In genomic region chr7:66120139-66120538, GRCm38 (mm10) we compare ENCODE assay signal across 13 mouse cellular contexts. TPM values are rescaled to one million over a fixed set of nuclear protein-coding genes. Genes with fewer than 3 reads are reported as not detected.
DNase-seq lines count a peak whose midpoint lies in the region; ATAC-seq and TF ChIP-seq lines count a peak whose summit lies in the region.
"Had no signal": no experiment of that assay in that cellular context is flagged by ENCODE, and none has a peak within 500 bp of the region (broad histone marks: within the 10 kb centered on the region; RNA-seq: fewer than 3 reads in every experiment).

No protein-coding gene starts in this region.

- peaks cover 52% of the 10 kb centered on the region for H3K4me1 ChIP-seq in hindbrain, embryonic 15.5 days (replicated peaks)
- no peaks in the 10 kb centered on the region for H3K4me1 ChIP-seq in hindbrain, embryonic 11.5 days (replicated peaks; ENCODE audit: control insufficient read depth, insufficient read depth, low read length)
- H3K4me1 ChIP-seq in MEL (ENCODE audit: control insufficient read depth in 1 of 2, insufficient read depth in 2 of 2, low read length in 2 of 2), result peaks cover 21 to 35% of the 10 kb centered on the region in 2 experiments
- H3K4me1 ChIP-seq in heart, embryonic 11.5 days (ENCODE audit: control insufficient read depth, insufficient read depth, low read length), result peaks cover 41% of the 10 kb centered on the region

- H3K4me3 ChIP-seq in hindbrain, embryonic 15.5 days, result no peak overlapping the region
- no peak overlapping the region for H3K4me3 ChIP-seq in hindbrain, embryonic 11.5 days (ENCODE audit: low read depth, low read length)
- H3K4me3 ChIP-seq in MEL (ENCODE audit: control insufficient read depth in 1 of 2, insufficient read depth in 1 of 2, low read depth in 2 of 2, low read length in 2 of 2), result no peak overlapping the region
- H3K4me3 ChIP-seq in heart, embryonic 11.5 days (ENCODE audit: low read depth, low read length), result no peak overlapping the region
- H3K4me3 ChIP-seq: heart, embryonic 10.5 days; kidney, embryonic 15.5 days had no signal

- no peaks in the 10 kb centered on the region for H3K9me3 ChIP-seq in hindbrain, embryonic 15.5 days
- H3K9me3 ChIP-seq in hindbrain, embryonic 11.5 days (ENCODE audit: control insufficient read depth, low read length), result no peaks in the 10 kb centered on the region
- H3K9me3 ChIP-seq in MEL (replicated peaks; ENCODE audit: insufficient read depth, low read length), result no peaks in the 10 kb centered on the region
- no peaks in the 10 kb centered on the region for H3K9me3 ChIP-seq in heart, embryonic 11.5 days (replicated peaks; ENCODE audit: control insufficient read depth, low read length)
- H3K9me3 ChIP-seq: heart, embryonic 10.5 days; kidney, embryonic 15.5 days had no signal

- TF ChIP-seq EP300 in MEL (IDR thresholded peaks at IDR 0.05; ENCODE audit: low read depth in 1 of 2, low read length in 2 of 2), result peak; percentile 65 to 69

- H3K36me3 ChIP-seq in hindbrain, embryonic 15.5 days, result peaks cover under 1% of the 10 kb centered on the region; the same call in 1 of the 2 replicates
- H3K36me3 ChIP-seq in hindbrain, embryonic 11.5 days (ENCODE audit: control insufficient read depth, insufficient read depth, low read length), result no peaks in the 10 kb centered on the region
- H3K36me3 ChIP-seq in MEL (ENCODE audit: control insufficient read depth in 1 of 2, insufficient read depth in 2 of 2, low read length in 2 of 2), result peaks cover 0 to 43% of the 10 kb centered on the region in 2 experiments; a peak in 2 of 4 replicates
- H3K36me3 ChIP-seq in heart, embryonic 11.5 days (ENCODE audit: control insufficient read depth, insufficient read depth, low read length), result no peaks in the 10 kb centered on the region

- no peak for TF ChIP-seq RAD21 in MEL (IDR thresholded peaks at IDR 0.05; ENCODE audit: low read depth, low read length)

- no peak overlapping the region for H3K4me2 ChIP-seq in hindbrain, embryonic 15.5 days
- no peak overlapping the region for H3K4me2 ChIP-seq in hindbrain, embryonic 11.5 days (replicated peaks; ENCODE audit: low read depth, low read length)
- H3K4me2 ChIP-seq in heart, embryonic 11.5 days, result no peak overlapping the region
- H3K4me2 ChIP-seq: kidney, embryonic 15.5 days had no signal

- no peak for TF ChIP-seq POLR2A in MEL (IDR thresholded peaks at IDR 0.05; ENCODE audit: control insufficient read depth in 1 of 2, insufficient read depth in 1 of 2, low read depth in 1 of 2, low read length in 2 of 2, poor library complexity in 1 of 2)
- TF ChIP-seq POLR2A in brain, embryonic 14.5 days (IDR thresholded peaks at IDR 0.05; ENCODE audit: borderline replicate concordance, extremely low read depth, insufficient read depth, insufficient read length, poor library complexity, severe bottlenecking), result no peak

- H3K27ac ChIP-seq in hindbrain, embryonic 15.5 days (replicated peaks), result 0 out of 2 replicates have a peak overlapping the region, but pooled peaks have one; percentile 16
- no peak overlapping the region for H3K27ac ChIP-seq in hindbrain, embryonic 11.5 days (ENCODE audit: low read depth, low read length)
- H3K27ac ChIP-seq in MEL (ENCODE audit: control insufficient read depth, low read depth, low read length), result no peak overlapping the region
- H3K27ac ChIP-seq in heart, embryonic 11.5 days (ENCODE audit: low read depth, low read length), result no peak overlapping the region
- H3K27ac ChIP-seq: heart, embryonic 10.5 days had no signal

- no peak for TF ChIP-seq CTCF in MEL (IDR thresholded peaks at IDR 0.05 in 2 of 3, conservative IDR thresholded peaks at IDR 0.05 in 1 of 3; ENCODE audit: control insufficient read depth in 1 of 3, insufficient read depth in 1 of 3, low read depth in 2 of 3, low read length in 3 of 3, poor library complexity in 1 of 3, severe bottlenecking in 1 of 3)
- no peak for TF ChIP-seq CTCF in brain, embryonic 14.5 days (IDR thresholded peaks at IDR 0.05; ENCODE audit: borderline replicate concordance, extremely low read depth, insufficient read depth, insufficient read length)

- H3K9ac ChIP-seq in hindbrain, embryonic 15.5 days, result no peak overlapping the region
- H3K9ac ChIP-seq in hindbrain, embryonic 11.5 days (ENCODE audit: low read depth, low read length), result no peak overlapping the region
- H3K9ac ChIP-seq in MEL (ENCODE audit: control insufficient read depth, low read depth, low read length, poor library complexity, severe bottlenecking), result no peak overlapping the region
- H3K9ac ChIP-seq in heart, embryonic 11.5 days (ENCODE audit: low read depth, low read length), result no peak overlapping the region
- H3K9ac ChIP-seq: kidney, embryonic 15.5 days had no signal

- no peaks in the 10 kb centered on the region for H3K27me3 ChIP-seq in hindbrain, embryonic 15.5 days
- no peaks in the 10 kb centered on the region for H3K27me3 ChIP-seq in hindbrain, embryonic 11.5 days (ENCODE audit: control insufficient read depth, insufficient read depth, low read length)
- no peaks in the 10 kb centered on the region for H3K27me3 ChIP-seq in MEL (ENCODE audit: control insufficient read depth in 1 of 2, insufficient read depth in 2 of 2, low read length in 2 of 2)
- H3K27me3 ChIP-seq in heart, embryonic 11.5 days (ENCODE audit: control insufficient read depth, insufficient read depth, low read length), result no peaks in the 10 kb centered on the region
- H3K27me3 ChIP-seq: kidney, embryonic 15.5 days had no signal

- peaks cover 18% of the 10 kb centered on the region; the same call in 1 of the 2 replicates for H3K79me2 ChIP-seq in MEL (ENCODE audit: control insufficient read depth, insufficient read depth, low read length, poor library complexity)

- 67% methylated on average over 1 of the region's 1 CpGs for WGBS in hindbrain, embryonic 15.5 days
- 93% methylated on average over 1 of the region's 1 CpGs for WGBS in hindbrain, embryonic 11.5 days
- 76% methylated on average over 1 of the region's 1 CpGs for WGBS in heart, embryonic 11.5 days (ENCODE audit: insufficient replicate concordance)

- no peak for ATAC-seq in hindbrain, embryonic 15.5 days (ENCODE audit: low FRiP score, low read depth)
- ATAC-seq in hindbrain, embryonic 11.5 days (ENCODE audit: low FRiP score), result no peak
- ATAC-seq in heart, embryonic 11.5 days (replicated peaks; ENCODE audit: insufficient number of reproducible peaks, low FRiP score, low TSS enrichment), result no peak

- DNase-seq in hindbrain, embryonic 11.5 days (ENCODE audit: low spot score), result no peak
- DNase-seq in MEL (ENCODE audit: low read depth, low spot score), result peak; percentile 55
- peak; percentile 35 for DNase-seq in brain, embryonic 14.5 days (ENCODE audit: low read depth)
- peak; percentile 21 to 46 for DNase-seq in cerebellum, postnatal 36 days
- DNase-seq in ovary, postnatal 14 days (ENCODE audit: low spot score), result no peak
- DNase-seq in ovary, postnatal 36 days (ENCODE audit: low spot score), result no peak
- DNase-seq: adrenal gland, postnatal 10 days; lung, adult 2 months; retina, postnatal 1 day had no signal

TF ChIP-seq in MEL, 35 proteins besides CTCF, POLR2A, EP300 and RAD21 (continues in another document):
- TF ChIP-seq KAT2A (conservative IDR thresholded peaks at IDR 0.05; ENCODE audit: low read depth, low read length) (no peak), MAX (IDR thresholded peaks at IDR 0.05; ENCODE audit: low read length) (no peak), MYC (IDR thresholded peaks at IDR 0.05; ENCODE audit: low read depth, low read length) (0 out of 2 replicates have a peak, but pooled peaks have one; percentile 26), ZMIZ1 (IDR thresholded peaks at IDR 0.05; ENCODE audit: low read depth, low read length) (no peak), HCFC1 (IDR thresholded peaks at IDR 0.05; ENCODE audit: low read depth, low read length) (peak; percentile 28; the same call in 1 of the 2 replicates), POLR2AphosphoS5 (IDR thresholded peaks at IDR 0.05; ENCODE audit: borderline replicate concordance, low read depth, low read length) (no peak), MYB (IDR thresholded peaks at IDR 0.05; ENCODE audit: low read depth, low read length) (no peak), TCF12 (IDR thresholded peaks at IDR 0.05; ENCODE audit: low read depth, low read length) (peak; percentile 76), GATA1 (IDR thresholded peaks at IDR 0.05; ENCODE audit: low read depth, low read length) (peak; percentile 72), NELFE (IDR thresholded peaks at IDR 0.05; ENCODE audit: low read depth, low read length) (no peak), MAFK (IDR thresholded peaks at IDR 0.05; ENCODE audit: borderline replicate concordance, low read depth, low read length) (peak; percentile 43; the same call in 1 of the 2 replicates), SIN3A (IDR thresholded peaks at IDR 0.05; ENCODE audit: low read length) (peak; percentile 71; the same call in 1 of the 2 replicates), ZNF384 (IDR thresholded peaks at IDR 0.05; ENCODE audit: low read depth, low read length) (no peak), BHLHE40 (IDR thresholded peaks at IDR 0.05; ENCODE audit: borderline replicate concordance, low read depth, low read length) (peak; percentile 60; the same call in 1 of the 2 replicates), USF1 (IDR thresholded peaks at IDR 0.05; ENCODE audit: low read depth, low read length) (no peak), ZKSCAN1 (IDR thresholded peaks at IDR 0.05; ENCODE audit: low read depth, low read length) (no peak), GABPA (IDR thresholded peaks at IDR 0.05; ENCODE audit: low read depth, low read length) (no peak)

RNA-seq across cellular contexts. Expression of gene Chsy1, which starts 10.8 kb away (rescaled TPM):
- polyA plus RNA-seq in hindbrain, embryonic 15.5 days (2015; fragmentation: Nextera tagmentation; extraction: Ambion mirVana), result 9.2 and 10.7 TPM in 2 replicates
- 20.4 and 30.4 TPM in 2 replicates for polyA plus RNA-seq in hindbrain, embryonic 11.5 days (2014; fragmentation: Nextera tagmentation; extraction: Ambion mirVana)
- total RNA-seq in MEL (2012; rRNA removed), result 10.2 and 10.3 TPM in 2 replicates
- 1 to 10 TPM in 1 of 2 experiments, not detected in 1; 8.5 TPM for polyA plus RNA-seq in MEL (2012; ENCODE audit: insufficient read depth in 1 of 2, insufficient read length in 2 of 2, low read depth in 1 of 2, low replicate concordance in 2 of 2, missing spikeins in 1 of 2)
- 16.0 and 21.5 TPM in 2 replicates for polyA plus RNA-seq in brain, embryonic 14.5 days (2012; rRNA removed)
- 24.1 and 29.0 TPM in 2 replicates for polyA plus RNA-seq in heart, embryonic 11.5 days (2014; fragmentation: Nextera tagmentation; extraction: Ambion mirVana)

RNA-seq across cellular contexts. Expression of gene Selenos, which starts 40.7 kb away (rescaled TPM):
- 86.5 and 90.7 TPM in 2 replicates for polyA plus RNA-seq in hindbrain, embryonic 15.5 days (2015; fragmentation: Nextera tagmentation; extraction: Ambion mirVana)
- polyA plus RNA-seq in hindbrain, embryonic 11.5 days (2014; fragmentation: Nextera tagmentation; extraction: Ambion mirVana), result 88.2 and 90.4 TPM in 2 replicates
- total RNA-seq in MEL (2012; rRNA removed), result 91.8 and 103 TPM in 2 replicates
- polyA plus RNA-seq in MEL (2012; ENCODE audit: insufficient read depth in 1 of 2, insufficient read length in 2 of 2, low read depth in 1 of 2, low replicate concordance in 2 of 2, missing spikeins in 1 of 2), result 10 to 100 TPM in 1 of 2 experiments, not detected in 1; 79.9 TPM
- 58.5 and 63.8 TPM in 2 replicates for polyA plus RNA-seq in brain, embryonic 14.5 days (2012; rRNA removed)
- 76.4 and 85.5 TPM in 2 replicates for polyA plus RNA-seq in heart, embryonic 11.5 days (2014; fragmentation: Nextera tagmentation; extraction: Ambion mirVana)

Comparison
In these comparisons a context has a peak if more than half of its experiments do, and no peak if none do; other contexts are left out.
1. DNase-seq: peak in MEL (single experiment), brain, embryonic 14.5 days (single experiment) and cerebellum, postnatal 36 days (2 of 2); none in hindbrain, embryonic 11.5 days (single experiment), ovary, postnatal 14 days (single experiment) and ovary, postnatal 36 days (single experiment).